Mouse (Mus musculus): ENCODE measurements around the gene Syt1. TPM values are rescaled to one million over a fixed set of nuclear protein-coding genes. Genes with fewer than 3 reads are reported as not detected.

The Syt1 gene
- total RNA-seq (2012; rRNA removed), result 0.58 and 0.69 TPM in 2 replicates

DNA sequence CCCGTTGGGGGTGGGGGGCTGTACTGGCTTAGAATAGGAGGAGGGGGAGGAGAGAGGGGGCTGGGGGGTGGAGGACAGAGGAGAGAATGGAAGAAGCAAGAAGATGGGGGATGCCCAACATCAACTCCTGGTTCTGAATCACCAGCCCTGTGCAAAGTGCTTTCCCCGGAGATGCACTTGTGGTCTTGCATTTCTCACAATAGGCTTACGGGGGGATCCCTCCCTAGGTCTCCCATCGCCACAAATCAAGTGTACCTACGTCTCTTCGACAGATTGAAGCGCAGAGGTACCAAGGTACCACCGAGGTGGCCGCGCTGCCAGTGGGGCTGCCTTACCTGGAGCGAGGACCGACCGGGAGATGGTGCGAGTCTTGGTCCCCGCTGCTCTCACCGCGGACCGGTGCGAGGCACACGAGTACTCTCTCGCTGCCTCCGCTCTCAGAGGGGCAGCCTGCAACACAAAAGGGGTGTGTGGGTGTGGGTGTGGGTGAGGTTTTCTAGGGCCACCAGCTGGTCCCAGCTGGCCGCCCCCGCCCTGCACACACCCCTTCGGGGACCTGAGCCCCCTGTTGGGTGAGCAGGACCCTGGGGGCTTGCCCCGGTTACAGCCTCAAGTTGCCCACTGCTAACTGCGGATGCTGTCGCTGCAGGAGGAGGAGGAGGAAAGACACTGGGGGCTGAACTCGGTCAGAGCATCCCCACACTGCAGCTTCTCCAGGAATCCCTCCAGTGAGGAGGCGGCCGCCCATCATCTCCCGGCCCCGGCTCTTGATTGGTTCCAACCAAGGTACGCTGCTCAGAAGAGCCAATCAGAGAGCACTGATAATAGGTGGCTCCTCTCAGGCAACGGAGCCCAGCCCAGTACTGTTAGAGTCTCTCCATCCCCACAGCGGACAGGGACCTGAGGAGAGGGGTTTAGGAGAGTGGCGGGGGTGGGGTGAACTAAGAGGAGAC, at the start of gene Syt1:
TSS of gene Syt1 (minus strand) at position 742 of the 953 bp plus-strand sequence.
- Histone ChIP-seq H3K9ac (ENCODE audit: insufficient read depth, low read depth, low read length, poor library complexity, severe bottlenecking) (no peak within 1 kb of the TSS), H3K9me3 (ENCODE audit: control insufficient read depth, insufficient read depth, low read depth, low read length) (no peaks in the 10 kb centered on the region), H3K27ac (ENCODE audit: insufficient read depth, low read depth, low read length, poor library complexity, severe bottlenecking) (no peak within 1 kb of the TSS), H3K36me3 (ENCODE audit: control insufficient read depth, insufficient read depth, low read length, poor library complexity, severe bottlenecking) (no peaks in the 10 kb centered on the region), H3K4me1 (ENCODE audit: control insufficient read depth in 2 of 2, insufficient read depth in 2 of 2, low read length in 2 of 2, poor library complexity in 1 of 2) (0 out of 4 replicates have a peak, but pooled peaks cover 0 to 2% of the 10 kb centered on the region in 2 experiments), H3K4me3 (ENCODE audit: insufficient read depth in 1 of 2, low read depth in 1 of 2, low read length in 2 of 2, poor library complexity in 1 of 2, severe bottlenecking in 1 of 2) (peak within 1 kb of the TSS; percentile 47 to 73)
- in situ Hi-C loops (cut with MboI; ENCODE audit: low sequenced_read_pairs in 2 of 2, unreplicated experiment in 2 of 2), result no loop called here
- peak; percentile 65 for DNase-seq (ENCODE audit: low read depth, low spot score)
- TF ChIP-seq MAFK (IDR thresholded peaks at IDR 0.05; ENCODE audit: insufficient read depth, low read depth, low read length) (no peak), ZC3H11A (IDR thresholded peaks at IDR 0.05; ENCODE audit: borderline replicate concordance, low read depth, low read length) (no peak), HCFC1 (IDR thresholded peaks at IDR 0.05; ENCODE audit: borderline replicate concordance, insufficient read depth, low read length) (no peak), CHD2 (IDR thresholded peaks at IDR 0.05; ENCODE audit: low read depth, low read length) (no peak), ZNF384 (IDR thresholded peaks at IDR 0.05; ENCODE audit: low read depth, low read length) (no peak)

DNA sequence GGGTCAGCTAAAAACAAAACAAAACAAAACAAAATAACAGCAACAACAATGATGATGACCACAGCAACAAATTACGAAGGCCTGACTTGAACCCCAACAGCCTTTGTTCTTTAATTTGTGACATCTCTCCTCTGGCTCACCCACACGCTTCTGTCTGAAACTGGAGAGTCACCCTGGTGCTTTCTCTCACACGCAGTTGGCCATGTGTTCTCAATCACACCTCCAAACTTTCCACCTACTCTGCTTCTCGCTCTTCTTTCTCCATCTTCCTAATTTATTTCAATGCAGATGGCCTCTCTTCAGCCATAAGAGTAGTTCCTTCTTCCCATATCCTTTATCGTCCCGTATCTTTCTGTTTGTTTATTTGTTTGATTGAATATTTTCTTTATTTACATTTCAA, 45.7 kb upstream of the Syt1 start:
- Histone ChIP-seq H3K36me3 (ENCODE audit: control insufficient read depth, insufficient read depth, low read length, poor library complexity, severe bottlenecking) (no peaks in the 10 kb centered on the region), H3K9me3 (ENCODE audit: control insufficient read depth, insufficient read depth, low read depth, low read length) (no peaks in the 10 kb centered on the region), H3K4me1 (ENCODE audit: control insufficient read depth in 2 of 2, insufficient read depth in 2 of 2, low read length in 2 of 2, poor library complexity in 1 of 2) (no peaks in the 10 kb centered on the region), H3K4me3 (ENCODE audit: insufficient read depth in 1 of 2, low read depth in 1 of 2, low read length in 2 of 2, poor library complexity in 1 of 2, severe bottlenecking in 1 of 2) (no peak overlapping the region), H3K27ac (ENCODE audit: insufficient read depth, low read depth, low read length, poor library complexity, severe bottlenecking) (no peak overlapping the region), H3K9ac (ENCODE audit: insufficient read depth, low read depth, low read length, poor library complexity, severe bottlenecking) (no peak overlapping the region)
- TF ChIP-seq MAFK (IDR thresholded peaks at IDR 0.05; ENCODE audit: insufficient read depth, low read depth, low read length) (no peak), ZNF384 (IDR thresholded peaks at IDR 0.05; ENCODE audit: low read depth, low read length) (no peak), HCFC1 (IDR thresholded peaks at IDR 0.05; ENCODE audit: borderline replicate concordance, insufficient read depth, low read length) (no peak), ZC3H11A (IDR thresholded peaks at IDR 0.05; ENCODE audit: borderline replicate concordance, low read depth, low read length) (no peak)
- in situ Hi-C loops (cut with MboI; ENCODE audit: low sequenced_read_pairs in 2 of 2, unreplicated experiment in 2 of 2), result no loop called here
- DNase-seq (ENCODE audit: low read depth, low spot score), result no peak

- H3K9ac ChIP-seq (ENCODE audit: insufficient read depth, low read depth, low read length, poor library complexity, severe bottlenecking), result no peak overlapping the region
- no peak overlapping the region for H3K4me3 ChIP-seq (ENCODE audit: insufficient read depth in 1 of 2, low read depth in 1 of 2, low read length in 2 of 2, poor library complexity in 1 of 2, severe bottlenecking in 1 of 2)
- in situ Hi-C loops (cut with MboI; ENCODE audit: low sequenced_read_pairs in 2 of 2, unreplicated experiment in 2 of 2), result no loop called here
- no peaks in the 10 kb centered on the region for H3K4me1 ChIP-seq (ENCODE audit: control insufficient read depth in 2 of 2, insufficient read depth in 2 of 2, low read length in 2 of 2, poor library complexity in 1 of 2)
- no peaks in the 10 kb centered on the region for H3K36me3 ChIP-seq (ENCODE audit: control insufficient read depth, insufficient read depth, low read length, poor library complexity, severe bottlenecking)
- H3K9me3 ChIP-seq (ENCODE audit: control insufficient read depth, insufficient read depth, low read depth, low read length), result no peaks in the 10 kb centered on the region
- TF ChIP-seq ZNF384 (IDR thresholded peaks at IDR 0.05; ENCODE audit: low read depth, low read length), result no peak
- no peak for TF ChIP-seq CHD2 (IDR thresholded peaks at IDR 0.05; ENCODE audit: low read depth, low read length)
- TF ChIP-seq HCFC1 (IDR thresholded peaks at IDR 0.05; ENCODE audit: borderline replicate concordance, insufficient read depth, low read length), result no peak
- TF ChIP-seq MAFK (IDR thresholded peaks at IDR 0.05; ENCODE audit: insufficient read depth, low read depth, low read length), result no peak
- TF ChIP-seq ZC3H11A (IDR thresholded peaks at IDR 0.05; ENCODE audit: borderline replicate concordance, low read depth, low read length), result no peak
- no peak overlapping the region for H3K27ac ChIP-seq (ENCODE audit: insufficient read depth, low read depth, low read length, poor library complexity, severe bottlenecking)
- DNase-seq (ENCODE audit: low read depth, low spot score), result no peak
Measured at GRCm38 (mm10) chr10:109047537-109047936, 36.8 kb upstream of the Syt1 start.

DNA sequence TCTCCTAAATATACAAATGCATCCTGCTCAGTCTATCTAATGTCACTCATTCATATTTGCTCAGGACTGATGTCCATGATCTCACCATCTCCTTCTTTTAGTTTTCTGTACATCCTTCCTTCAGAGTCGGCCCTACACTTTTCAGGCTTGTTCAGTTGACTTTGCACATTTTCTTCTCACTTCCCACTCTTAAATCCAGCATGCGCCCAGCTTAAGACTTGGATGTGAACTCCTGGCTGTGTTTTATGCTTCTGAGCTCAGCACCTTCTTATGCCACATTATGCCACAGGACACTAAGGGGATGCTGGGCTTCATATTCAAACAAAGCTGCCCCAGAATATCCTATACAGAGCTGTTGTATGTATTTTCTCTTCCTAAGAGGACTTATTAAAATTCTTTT, 36.2 kb upstream of the Syt1 start:
- Histone ChIP-seq H3K27ac (ENCODE audit: insufficient read depth, low read depth, low read length, poor library complexity, severe bottlenecking) (no peak overlapping the region), H3K4me3 (ENCODE audit: insufficient read depth in 1 of 2, low read depth in 1 of 2, low read length in 2 of 2, poor library complexity in 1 of 2, severe bottlenecking in 1 of 2) (no peak overlapping the region), H3K9me3 (ENCODE audit: control insufficient read depth, insufficient read depth, low read depth, low read length) (no peaks in the 10 kb centered on the region), H3K36me3 (ENCODE audit: control insufficient read depth, insufficient read depth, low read length, poor library complexity, severe bottlenecking) (no peaks in the 10 kb centered on the region), H3K4me1 (ENCODE audit: control insufficient read depth in 2 of 2, insufficient read depth in 2 of 2, low read length in 2 of 2, poor library complexity in 1 of 2) (no peaks in the 10 kb centered on the region), H3K9ac (ENCODE audit: insufficient read depth, low read depth, low read length, poor library complexity, severe bottlenecking) (no peak overlapping the region)
- in situ Hi-C loops (cut with MboI; ENCODE audit: low sequenced_read_pairs in 2 of 2, unreplicated experiment in 2 of 2), result no loop called here
- no peak for TF ChIP-seq CHD2 (IDR thresholded peaks at IDR 0.05; ENCODE audit: low read depth, low read length)
- TF ChIP-seq HCFC1 (IDR thresholded peaks at IDR 0.05; ENCODE audit: borderline replicate concordance, insufficient read depth, low read length), result no peak
- no peak for TF ChIP-seq ZC3H11A (IDR thresholded peaks at IDR 0.05; ENCODE audit: borderline replicate concordance, low read depth, low read length)
- no peak for TF ChIP-seq ZNF384 (IDR thresholded peaks at IDR 0.05; ENCODE audit: low read depth, low read length)
- no peak for TF ChIP-seq MAFK (IDR thresholded peaks at IDR 0.05; ENCODE audit: insufficient read depth, low read depth, low read length)
- DNase-seq (ENCODE audit: low read depth, low spot score), result no peak
